Mouse (Mus musculus) forebrain, postnatal 0 days (tissue): ENCODE measurements around the gene Kcnj9. TPM values are rescaled to one million over a fixed set of nuclear protein-coding genes. Genes with fewer than 3 reads are reported as not detected.

Experiments used
- ATAC-seq: fragments of 200-750 bp; cut with Nextera tagmentation; 2 replicates; pipeline ENCODE4 v1.8.0; 2017; ENCODE audit warnings: mild to moderate bottlenecking, moderate library complexity
- DNase-seq: peaks from one replicate; pipeline ENCODE4 v3.0.0-alpha.2; 2015
- H3K27ac ChIP-seq: fragments of 300-500 bp; sonication (generic); 2 replicates; pipeline ENCODE4 v1.5.1; 2014; ENCODE audit warnings: low read depth, mild to moderate bottlenecking, antibody characterized with exemption, low read length, moderate library complexity, mixed read lengths
- H3K27me3 ChIP-seq: fragments of 300-500 bp; sonication (generic); 2 replicates; pipeline ENCODE4 v1.6.1; 2014; ENCODE audit warnings: mild to moderate bottlenecking, low read length, mixed read lengths; ENCODE audit not compliant: insufficient read depth
- H3K36me3 ChIP-seq: fragments of 300-500 bp; sonication (generic); 2 replicates; pipeline ENCODE4 v1.6.1; 2014; ENCODE audit warnings: mild to moderate bottlenecking, moderate library complexity; ENCODE audit not compliant: insufficient read depth
- H3K4me1 ChIP-seq: fragments of 300-500 bp; sonication (generic); 2 replicates; pipeline ENCODE4 v1.6.1; 2014; ENCODE audit warnings: antibody characterized with exemption; ENCODE audit not compliant: insufficient read depth
- H3K4me2 ChIP-seq: fragments of 300-500 bp; sonication (generic); 2 replicates; pipeline ENCODE4 v1.6.1; 2014; ENCODE audit warnings: low read depth, mild to moderate bottlenecking, moderate library complexity
- H3K4me3 ChIP-seq: fragments of 300-500 bp; sonication (generic); 2 replicates; pipeline ENCODE4 v1.5.1; 2014; ENCODE audit warnings: low read depth, low read length, mixed read lengths
- H3K9ac ChIP-seq: fragments of 300-500 bp; sonication (generic); 2 replicates; pipeline ENCODE4 v1.6.1; 2014; ENCODE audit warnings: mild to moderate bottlenecking
- H3K9me3 ChIP-seq: fragments of 300-500 bp; sonication (generic); 2 replicates; pipeline ENCODE4 v1.6.1; 2016; ENCODE audit warnings: low read length
- CTCF ChIP-seq: sonication (generic); IDR thresholded peaks from 2 replicates; pipeline ENCODE4 v1.5.1; 2016; ENCODE audit warnings: antibody characterized with exemption, control low read depth, low read depth
- WGBS: fragments of 180-500 bp; shearing (Covaris S2); extraction: QIAGEN DNeasy Blood & Tissue Kit; methylation state at CpG from one replicate; pipeline ENCODE4 v1.1.7; 2014; 5-methylcytosine and 5-hydroxymethylcytosine counted together
- polyA plus RNA-seq: library from polyadenylated mRNA; unstranded; fragments of >200 nt; fragmentation: Nextera tagmentation; extraction: Ambion mirVana; gene quantifications from 2 replicates; pipeline ENCODE4 v1.2.1, GENCODE M21; 2015
- total RNA-seq: library from RNA; depleted of rRNA; stranded (reverse); fragments of >200 nt; gene quantifications from 2 replicates; pipeline ENCODE4 v1.2.3, GENCODE M21; 2014

The Kcnj9 gene
- total and polyA plus RNA-seq, 2 experiments from 2014 or later: 4.8 to 7.5 TPM

- 7% methylated on average over 3 of the region's 3 CpGs for WGBS
- ATAC-seq (peak; percentile 28; the same call in 1 of the 2 replicates), DNase-seq (no peak)
These were observed 26.2 kb upstream of the Kcnj9 start for GRCm38 (mm10) chr1:172355336-172355735.

DNA sequence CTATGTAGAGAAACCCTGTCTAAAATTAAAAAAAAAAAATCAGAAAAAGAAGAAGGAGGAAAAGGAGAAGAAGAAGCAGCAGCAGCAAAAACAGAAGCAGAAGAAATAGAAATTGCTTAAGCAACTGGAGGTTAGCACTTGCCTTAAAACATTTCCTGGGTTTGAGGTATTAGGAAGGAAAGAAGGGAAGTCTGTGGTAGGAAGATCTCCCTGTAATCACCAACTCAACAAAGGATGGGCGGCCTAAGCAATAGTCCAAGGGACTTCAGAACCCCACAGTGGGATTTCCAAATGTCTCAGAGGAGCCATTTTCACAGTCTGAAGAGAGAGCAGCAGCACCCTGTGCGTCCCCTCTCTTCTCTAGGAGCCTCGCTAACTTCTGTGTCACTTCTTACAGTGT lies 23.3 kb upstream of the Kcnj9 start:
- no peak overlapping the region for H3K27ac ChIP-seq
- DNase-seq: no peak
- no peak overlapping the region for H3K9ac ChIP-seq
- no peak overlapping the region for H3K4me3 ChIP-seq
- no peak for TF ChIP-seq CTCF
- 88% methylated on average over 3 of the region's 3 CpGs for WGBS
- no peak overlapping the region for H3K4me2 ChIP-seq
- H3K9me3 ChIP-seq: no peaks in the 10 kb centered on the region
- no peaks in the 10 kb centered on the region for H3K4me1 ChIP-seq
- no peak for ATAC-seq
- H3K36me3 ChIP-seq: no peaks in the 10 kb centered on the region
- no peaks in the 10 kb centered on the region for H3K27me3 ChIP-seq

More at GRCm38 (mm10) chr1:172355336-172355735, 26.2 kb upstream of the Kcnj9 start:
- Histone ChIP-seq H3K27me3 (no peaks in the 10 kb centered on the region), H3K4me2 (no peak overlapping the region), H3K9me3 (no peaks in the 10 kb centered on the region), H3K4me3 (no peak overlapping the region), H3K9ac (no peak overlapping the region), H3K27ac (no peak overlapping the region), H3K4me1 (no peaks in the 10 kb centered on the region), H3K36me3 (no peaks in the 10 kb centered on the region)
- no peak for TF ChIP-seq CTCF

DNA sequence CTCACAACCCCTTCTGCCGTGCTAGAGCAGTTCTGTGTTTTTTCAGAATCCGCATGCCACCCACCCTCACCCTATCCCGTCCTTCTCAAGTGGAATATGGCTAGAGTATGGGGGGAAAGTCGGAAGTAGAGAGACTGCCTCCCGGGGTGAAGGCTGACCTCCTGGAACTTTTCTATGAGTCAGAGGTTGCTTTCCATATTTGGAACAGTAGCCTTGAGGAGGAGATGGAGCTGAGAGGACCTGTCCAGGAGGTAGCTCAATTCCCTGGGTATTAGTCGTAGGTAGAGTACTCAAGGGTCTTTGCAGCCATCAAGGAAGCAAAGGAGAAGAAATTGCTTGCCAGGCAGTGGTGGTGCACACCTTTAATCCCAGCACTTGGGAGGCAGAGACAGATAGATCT lies 22.9 kb upstream of the Kcnj9 start:
- ATAC-seq (no peak), DNase-seq (no peak)
- H3K4me3 ChIP-seq: no peak overlapping the region
- no peaks in the 10 kb centered on the region for H3K9me3 ChIP-seq
- H3K27me3 ChIP-seq: no peaks in the 10 kb centered on the region
- H3K4me2 ChIP-seq: no peak overlapping the region
- 70% methylated on average over 6 of the region's 6 CpGs for WGBS
- no peaks in the 10 kb centered on the region for H3K4me1 ChIP-seq
- H3K9ac ChIP-seq: no peak overlapping the region
- no peak for TF ChIP-seq CTCF
- H3K36me3 ChIP-seq: no peaks in the 10 kb centered on the region
- no peak overlapping the region for H3K27ac ChIP-seq

DNA sequence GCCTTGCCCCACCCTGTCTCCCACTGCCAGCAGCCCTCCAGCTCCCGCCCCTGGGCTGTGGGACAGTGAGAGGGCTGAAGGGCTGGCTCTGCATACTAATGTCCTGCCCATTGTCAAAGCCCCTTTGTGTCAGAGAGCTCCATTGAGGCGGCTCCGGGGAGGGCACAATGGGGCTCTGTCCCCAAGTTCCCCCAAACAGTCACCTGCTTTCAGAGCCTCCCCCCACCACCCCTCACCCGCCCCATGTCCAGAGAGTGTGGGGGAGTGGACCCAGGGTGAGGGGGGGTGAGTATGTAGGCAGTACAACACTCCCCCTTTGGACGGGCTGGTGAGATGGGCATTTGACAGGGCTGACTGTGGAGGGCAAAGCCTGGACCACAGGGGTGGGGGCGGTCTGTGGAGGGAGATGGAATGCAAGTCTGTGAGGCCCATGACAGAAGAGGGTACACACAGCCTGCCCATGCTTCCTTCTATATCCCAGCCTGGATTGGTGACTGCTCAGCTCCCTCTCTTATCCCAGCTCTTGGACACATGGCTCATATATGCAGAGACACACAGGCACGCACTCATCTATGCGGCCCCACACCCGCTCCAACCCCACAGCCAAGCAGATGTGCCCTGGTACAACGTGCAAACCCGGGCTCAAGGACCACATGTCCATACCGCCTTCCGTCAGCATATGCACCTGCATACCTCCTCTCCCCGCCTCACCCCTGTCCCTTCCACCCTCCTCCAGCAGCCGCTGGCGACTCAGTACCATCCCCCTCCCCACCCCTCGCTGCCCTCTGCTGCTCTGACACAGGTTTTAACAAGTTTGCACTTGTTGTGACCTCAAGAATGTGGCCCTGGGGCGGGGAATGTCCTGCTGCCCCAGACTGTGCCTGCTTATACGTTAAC lies 21.0 kb upstream of the Kcnj9 start:
- no peak for TF ChIP-seq CTCF
- Histone ChIP-seq H3K9ac (0 out of 2 replicates have a peak overlapping the region, but pooled peaks have one; percentile 14), H3K4me1 (no peaks in the 10 kb centered on the region), H3K9me3 (no peaks in the 10 kb centered on the region), H3K4me2 (peak overlapping the region; percentile 28; the same call in 1 of the 2 replicates), H3K27me3 (no peaks in the 10 kb centered on the region), H3K4me3 (no peak overlapping the region), H3K27ac (peak overlapping the region; percentile 67), H3K36me3 (no peaks in the 10 kb centered on the region)
- DNase-seq: peak; percentile 72
- ATAC-seq: peak; percentile 95
- 5% methylated on average over 19 of the region's 19 CpGs for WGBS

GRCm38 (mm10) chr1:172349504-172349903 lies 20.4 kb upstream of the Kcnj9 start:
- H3K4me1 ChIP-seq: no peaks in the 10 kb centered on the region
- no peaks in the 10 kb centered on the region for H3K9me3 ChIP-seq
- peak overlapping the region; percentile 67 for H3K27ac ChIP-seq
- TF ChIP-seq CTCF: no peak
- ATAC-seq: peak; percentile 12
- H3K4me2 ChIP-seq: no peak overlapping the region
- no peak for DNase-seq
- no peak overlapping the region for H3K9ac ChIP-seq
- WGBS: 28% methylated on average over 5 of the region's 5 CpGs
- H3K36me3 ChIP-seq: no peaks in the 10 kb centered on the region
- H3K4me3 ChIP-seq: no peak overlapping the region
- no peaks in the 10 kb centered on the region for H3K27me3 ChIP-seq

DNA sequence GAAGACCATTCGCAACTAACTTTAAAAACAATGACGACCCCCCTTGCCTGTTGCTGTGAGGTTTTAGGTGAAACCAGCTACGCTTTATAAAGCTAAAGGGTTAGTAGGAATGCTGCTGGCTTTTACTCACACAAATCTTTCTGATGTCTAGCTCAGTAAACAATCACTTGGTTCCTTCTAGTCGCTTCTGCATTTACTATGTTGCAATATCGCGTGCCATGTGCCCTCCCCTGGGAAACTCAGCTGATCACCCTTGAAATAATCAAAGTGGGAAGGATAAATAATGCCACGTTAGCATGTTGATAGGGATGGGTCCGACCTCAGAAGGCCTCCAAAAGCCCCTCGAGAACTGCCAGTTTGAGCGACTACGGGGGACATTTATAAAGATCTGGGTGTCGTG lies 18.3 kb upstream of the Kcnj9 start:
- no peak for TF ChIP-seq CTCF
- H3K4me2 ChIP-seq: no peak overlapping the region
- no peak overlapping the region for H3K27ac ChIP-seq
- no peaks in the 10 kb centered on the region for H3K36me3 ChIP-seq
- WGBS: 89% methylated on average over 12 of the region's 12 CpGs
- DNase-seq (no peak), ATAC-seq (no peak)
- H3K9me3 ChIP-seq: no peaks in the 10 kb centered on the region
- no peaks in the 10 kb centered on the region for H3K27me3 ChIP-seq
- H3K9ac ChIP-seq: no peak overlapping the region
- H3K4me1 ChIP-seq: no peaks in the 10 kb centered on the region
- H3K4me3 ChIP-seq: no peak overlapping the region

GRCm38 (mm10) chr1:172346707-172347106 lies 17.6 kb upstream of the Kcnj9 start:
- H3K27me3 ChIP-seq: no peaks in the 10 kb centered on the region

More at GRCm38 (mm10) chr1:172346707-172347106, 17.6 kb upstream of the Kcnj9 start:
- 81% methylated on average over 10 of the region's 10 CpGs for WGBS
- no peaks in the 10 kb centered on the region for H3K36me3 ChIP-seq
- DNase-seq: no peak
- H3K9ac ChIP-seq: no peak overlapping the region
- H3K9me3 ChIP-seq: no peaks in the 10 kb centered on the region
- no peaks in the 10 kb centered on the region for H3K4me1 ChIP-seq
- H3K27ac ChIP-seq: no peak overlapping the region
- ATAC-seq: no peak
- H3K4me2 ChIP-seq: no peak overlapping the region
- TF ChIP-seq CTCF: no peak
- H3K4me3 ChIP-seq: no peak overlapping the region
